Mouse (Mus musculus) kidney, embryonic 16.5 days (tissue): Measurements from ENCODE around the gene Hexim1. TPM values are rescaled to one million over a fixed set of nuclear protein-coding genes. Genes with fewer than 3 reads are reported as not detected.

Experiments used
- ATAC-seq: fragments of 200-750 bp; cut with Nextera tagmentation; 2 replicates; pipeline ENCODE4 v1.8.0; 2017; ENCODE audit warnings: moderate TSS enrichment; ENCODE audit not compliant: low FRiP score, low TSS enrichment
- H3K27ac ChIP-seq: fragments of 300-500 bp; sonication (generic); 2 replicates; pipeline ENCODE4 v1.5.1; 2014; ENCODE audit warnings: low read length
- H3K27me3 ChIP-seq: fragments of 300-500 bp; sonication (generic); 2 replicates; pipeline ENCODE4 v1.6.1; 2014; ENCODE audit warnings: low read length, control low read depth, mixed read lengths; ENCODE audit not compliant: insufficient read depth
- H3K36me3 ChIP-seq: fragments of 300-500 bp; sonication (generic); 2 replicates; pipeline ENCODE4 v1.6.1; 2014; ENCODE audit warnings: low read length, control low read depth, mixed read lengths; ENCODE audit not compliant: insufficient read depth
- H3K4me1 ChIP-seq: fragments of 300-500 bp; sonication (generic); 2 replicates; pipeline ENCODE4 v1.6.1; 2014; ENCODE audit warnings: low read length, control low read depth, mixed read lengths; ENCODE audit not compliant: insufficient read depth
- H3K4me2 ChIP-seq: fragments of 300-500 bp; sonication (generic); replicated peaks from 2 replicates; pipeline ENCODE4 v1.6.1; 2014; ENCODE audit warnings: low read depth, low read length
- H3K4me3 ChIP-seq: fragments of 300-500 bp; sonication (generic); 2 replicates; pipeline ENCODE4 v1.5.1; 2014; ENCODE audit warnings: mild to moderate bottlenecking, low read length
- H3K9ac ChIP-seq: fragments of 300-500 bp; sonication (generic); replicated peaks from 2 replicates; pipeline ENCODE4 v1.6.1; 2014; ENCODE audit warnings: low read length
- H3K9me3 ChIP-seq: fragments of 300-500 bp; sonication (generic); 2 replicates; pipeline ENCODE4 v1.6.1; 2016; ENCODE audit warnings: low read length, control low read depth
- WGBS: fragments of 180-500 bp; shearing (Covaris S2); extraction: QIAGEN DNeasy Blood & Tissue Kit; methylation state at CpG from one replicate; pipeline ENCODE4 v1.1.7; 2014; 5-methylcytosine and 5-hydroxymethylcytosine counted together
- polyA plus RNA-seq: library from polyadenylated mRNA; unstranded; fragments of >200 nt; fragmentation: Nextera tagmentation; extraction: Ambion mirVana; gene quantifications from 2 replicates; pipeline ENCODE4 v1.2.1, GENCODE M21; 2015

Hexim1 gene
- polyA plus RNA-seq, 1 experiment from 2014 or later = 5.5 TPM

DNA sequence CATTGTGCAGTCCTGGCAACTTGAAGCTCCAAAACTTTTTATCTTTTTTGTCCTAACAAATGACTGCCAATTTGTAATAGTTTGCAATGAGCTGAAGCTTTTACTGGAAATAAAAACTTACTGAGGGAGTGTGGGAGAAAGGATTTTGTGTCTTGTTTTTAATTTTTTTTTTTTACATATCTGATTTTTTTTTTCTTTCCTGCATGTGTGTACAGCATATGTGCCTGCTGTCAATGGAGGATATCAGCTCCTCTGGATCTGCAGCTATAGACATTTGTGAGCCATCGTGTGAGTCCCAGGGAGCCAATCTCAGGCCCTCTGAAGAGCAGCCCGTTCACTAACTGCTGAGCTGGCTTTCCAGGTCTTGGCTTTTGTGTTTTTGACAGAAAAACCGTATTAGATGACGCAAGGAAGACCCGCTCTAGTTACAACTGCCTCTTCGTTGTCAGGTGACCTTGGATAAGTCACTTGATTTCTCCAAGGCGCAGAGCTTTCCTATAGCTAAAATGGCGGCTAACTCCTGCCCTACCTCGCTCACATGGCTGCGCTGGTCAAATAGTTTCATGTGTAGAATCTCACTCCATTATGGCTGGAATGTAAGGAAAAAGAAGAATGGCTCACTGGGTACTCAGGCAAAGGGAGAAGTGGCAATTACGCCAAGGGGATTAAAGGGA lies 1.6 kb upstream of the Hexim1 start:
- Histone ChIP-seq H3K27ac (peak overlapping the region; percentile 95; the same call in 1 of the 2 replicates), H3K36me3 (no peaks in the 10 kb centered on the region), H3K4me1 (peaks cover 33% of the 10 kb centered on the region), H3K4me3 (peak overlapping the region; percentile 74), H3K9ac (peak overlapping the region; percentile 94), H3K9me3 (no peaks in the 10 kb centered on the region), H3K27me3 (no peaks in the 10 kb centered on the region), H3K4me2 (peak overlapping the region; percentile 65)
- WGBS = 87% methylated on average over 11 of the region's 11 CpGs
- no peak for ATAC-seq

DNA sequence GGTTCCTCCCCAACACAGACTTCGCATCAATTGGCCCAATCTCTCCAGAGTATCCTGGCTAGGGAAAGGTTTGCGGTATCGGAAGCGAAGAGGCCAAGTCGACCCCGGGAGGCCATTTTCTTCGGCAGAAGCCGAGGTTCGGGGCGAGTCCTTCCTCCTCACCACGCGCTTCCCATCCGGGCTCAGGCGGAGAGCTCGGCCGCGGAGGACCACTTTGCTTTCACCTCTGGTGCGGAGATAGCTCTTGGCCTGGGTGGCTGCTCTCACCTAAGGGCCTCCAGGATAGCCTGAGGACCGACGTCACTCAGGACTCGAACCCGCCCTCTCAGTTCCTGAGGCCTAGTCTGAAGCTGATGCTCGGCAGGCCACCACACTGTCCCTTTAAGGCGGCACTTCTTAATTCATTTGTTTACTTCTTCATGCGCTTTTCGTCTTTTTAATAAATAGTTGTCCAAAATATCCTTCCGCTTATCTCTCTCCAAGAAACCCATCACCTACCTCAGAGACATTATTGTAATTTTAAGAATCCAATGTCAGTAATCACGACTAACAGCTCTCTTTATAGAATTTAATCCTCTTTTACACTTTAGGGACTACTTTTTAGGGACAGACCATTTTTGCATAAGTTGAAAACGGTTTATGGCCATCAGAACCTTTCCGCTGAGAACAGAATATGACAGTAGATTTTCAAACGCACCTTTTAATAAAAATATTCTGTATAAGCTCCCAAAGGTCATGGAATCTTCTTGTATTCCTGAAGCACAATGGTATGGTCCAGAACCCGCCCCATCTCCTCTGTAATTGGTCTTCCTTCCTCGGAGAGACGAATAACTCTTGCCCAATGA lies 646 bp upstream of the Hexim1 start:
- Histone ChIP-seq H3K36me3 (no peaks in the 10 kb centered on the region), H3K4me2 (peak overlapping the region; percentile 65), H3K9ac (peak overlapping the region; percentile 94), H3K4me1 (peaks cover 33% of the 10 kb centered on the region), H3K9me3 (no peaks in the 10 kb centered on the region), H3K4me3 (peak overlapping the region; percentile 74), H3K27me3 (no peaks in the 10 kb centered on the region), H3K27ac (peak overlapping the region; percentile 95)
- ATAC-seq = peak; percentile 79
- under 1% methylated on average over 34 of the region's 34 CpGs for WGBS

DNA sequence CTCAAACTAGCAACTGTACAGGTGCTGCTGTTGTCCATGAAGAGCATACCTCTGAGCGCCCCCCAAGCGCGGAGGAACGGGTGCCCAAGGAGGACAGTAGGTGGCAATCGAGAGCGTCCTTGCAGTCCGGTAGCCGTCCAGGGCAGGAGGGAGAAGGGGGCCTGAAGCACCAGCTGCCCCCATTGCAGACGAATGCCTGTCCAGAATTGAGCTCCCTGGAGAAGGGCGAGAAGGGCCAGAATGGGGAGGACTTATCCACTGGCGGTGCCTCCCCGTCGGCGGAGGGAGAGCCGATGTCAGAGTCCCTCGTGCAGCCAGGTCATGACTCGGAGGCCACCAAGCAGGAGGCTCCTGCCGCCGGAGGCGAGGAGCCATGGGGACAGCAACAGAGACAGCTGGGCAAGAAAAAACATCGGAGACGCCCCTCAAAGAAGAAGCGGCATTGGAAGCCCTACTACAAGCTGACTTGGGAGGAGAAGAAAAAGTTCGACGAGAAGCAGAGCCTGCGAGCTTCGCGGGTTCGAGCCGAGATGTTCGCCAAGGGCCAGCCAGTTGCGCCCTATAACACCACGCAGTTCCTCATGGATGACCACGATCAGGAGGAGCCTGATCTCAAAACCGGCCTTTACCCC lies 1.0 kb downstream of the Hexim1 start:
- Histone ChIP-seq H3K36me3 (no peaks in the 10 kb centered on the region), H3K27ac (peak overlapping the region; percentile 81), H3K4me3 (peak overlapping the region; percentile 83), H3K9ac (peak overlapping the region; percentile 90), H3K27me3 (no peaks in the 10 kb centered on the region), H3K4me2 (peak overlapping the region; percentile 90), H3K4me1 (peaks cover 23% of the 10 kb centered on the region), H3K9me3 (no peaks in the 10 kb centered on the region)
- under 1% methylated on average over 35 of the region's 35 CpGs for WGBS
- peak; percentile 43 for ATAC-seq

DNA sequence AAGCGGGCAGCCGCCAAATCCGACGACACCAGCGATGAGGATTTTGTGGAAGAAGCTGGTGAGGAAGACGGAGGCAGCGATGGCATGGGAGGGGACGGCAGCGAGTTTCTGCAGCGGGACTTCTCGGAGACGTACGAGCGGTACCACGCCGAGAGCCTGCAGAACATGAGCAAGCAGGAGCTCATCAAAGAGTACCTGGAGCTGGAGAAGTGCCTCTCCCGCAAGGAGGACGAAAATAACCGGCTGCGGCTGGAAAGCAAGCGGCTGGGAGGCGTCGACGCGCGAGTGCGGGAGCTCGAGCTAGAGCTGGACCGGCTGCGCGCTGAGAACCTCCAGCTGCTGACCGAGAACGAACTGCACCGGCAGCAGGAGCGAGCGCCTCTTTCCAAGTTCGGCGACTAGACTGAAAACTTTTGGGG lies 1.6 kb downstream of the Hexim1 start:
- H3K4me2 ChIP-seq = peak overlapping the region; percentile 90
- no peak for ATAC-seq

DNA sequence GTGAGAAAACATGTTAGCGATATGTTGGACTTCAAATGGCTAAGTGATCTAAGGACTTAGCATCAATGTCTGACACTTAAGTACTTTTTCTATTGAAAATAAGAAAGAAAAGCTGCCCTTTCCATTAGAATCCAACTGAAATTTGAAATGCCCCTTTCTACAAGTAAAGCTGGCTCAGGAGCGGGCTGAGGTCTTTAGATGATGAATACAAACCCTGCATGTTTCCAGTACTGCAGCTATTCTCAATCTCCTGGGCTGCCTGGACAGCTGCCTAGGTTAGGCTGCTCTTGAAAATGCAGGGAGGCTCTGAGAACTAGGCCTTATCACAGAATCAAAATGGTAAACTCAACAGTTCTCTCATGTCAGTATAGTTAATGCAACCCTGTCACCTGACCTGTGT lies 2.8 kb downstream of the Hexim1 start:
- no peak overlapping the region for H3K9ac ChIP-seq
- peak overlapping the region; percentile 90 for H3K4me2 ChIP-seq
- 93% methylated on average over 2 of the region's 2 CpGs for WGBS
- ATAC-seq = no peak
- H3K9me3 ChIP-seq = no peaks in the 10 kb centered on the region
- peaks cover 15% of the 10 kb centered on the region for H3K4me1 ChIP-seq
- no peak overlapping the region for H3K27ac ChIP-seq
- H3K4me3 ChIP-seq = peak overlapping the region; percentile 83; the same call in 1 of the 2 replicates
- no peaks in the 10 kb centered on the region for H3K27me3 ChIP-seq
- no peaks in the 10 kb centered on the region for H3K36me3 ChIP-seq

More for the DNA sequence above, 1.6 kb downstream of the Hexim1 start:
- WGBS = under 1% methylated on average over 38 of the region's 38 CpGs
- Histone ChIP-seq H3K4me1 (peaks cover 18% of the 10 kb centered on the region), H3K9me3 (no peaks in the 10 kb centered on the region), H3K4me3 (peak overlapping the region; percentile 83), H3K9ac (peak overlapping the region; percentile 90), H3K27ac (peak overlapping the region; percentile 81), H3K36me3 (no peaks in the 10 kb centered on the region), H3K27me3 (no peaks in the 10 kb centered on the region)

DNA sequence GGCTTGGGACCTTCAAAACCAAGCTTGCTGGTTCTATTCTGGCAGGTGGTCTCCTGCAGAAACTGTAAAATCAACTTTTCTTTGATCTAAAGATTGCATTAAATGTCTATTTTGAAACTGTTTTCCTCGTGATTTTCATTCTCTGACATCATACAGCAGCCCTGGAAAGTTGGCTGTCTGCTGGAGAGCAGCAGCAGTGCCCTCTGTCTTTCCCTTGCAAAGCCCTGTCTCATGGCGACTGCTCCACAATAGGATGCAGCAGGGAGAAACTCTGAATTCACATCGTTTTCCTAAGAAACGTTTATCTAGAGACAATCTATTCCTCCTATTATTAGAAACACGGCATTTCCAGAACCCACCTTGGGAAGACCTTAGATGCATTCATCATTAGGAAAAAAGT lies 3.6 kb downstream of the Hexim1 start:
- no peak overlapping the region for H3K9ac ChIP-seq
- no peak for ATAC-seq
- 62% methylated on average over 5 of the region's 5 CpGs for WGBS

DNA sequence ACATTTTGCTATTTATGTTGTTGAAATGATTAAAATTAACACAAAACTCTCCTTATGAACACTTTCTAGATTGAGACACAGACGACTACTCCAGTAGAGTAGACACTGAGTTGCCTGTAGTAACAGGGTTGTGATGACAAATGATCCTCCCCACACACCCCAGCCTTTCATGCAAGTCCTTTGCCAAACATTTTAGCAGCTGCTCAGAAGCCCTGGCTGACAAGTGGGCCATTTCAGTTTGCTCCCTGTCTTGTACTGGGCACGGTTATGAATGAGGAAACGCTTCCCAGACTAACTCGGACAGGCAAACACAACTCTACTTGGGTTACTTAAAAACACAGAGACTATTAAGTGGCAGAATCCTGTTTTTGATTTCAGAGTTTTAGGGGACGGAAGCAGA lies 4.3 kb downstream of the Hexim1 start:
- Histone ChIP-seq H3K4me3 (no peak overlapping the region), H3K9ac (no peak overlapping the region), H3K27me3 (no peaks in the 10 kb centered on the region), H3K9me3 (no peaks in the 10 kb centered on the region), H3K4me2 (no peak overlapping the region), H3K27ac (no peak overlapping the region), H3K4me1 (peaks cover 10% of the 10 kb centered on the region), H3K36me3 (no peaks in the 10 kb centered on the region)
- ATAC-seq = no peak
- 56% methylated on average over 5 of the region's 5 CpGs for WGBS

More for the DNA sequence above, 3.6 kb downstream of the Hexim1 start:
- H3K4me3 ChIP-seq = no peak overlapping the region
- no peaks in the 10 kb centered on the region for H3K36me3 ChIP-seq
- H3K4me2 ChIP-seq = no peak overlapping the region
- peaks cover 12% of the 10 kb centered on the region for H3K4me1 ChIP-seq
- H3K27ac ChIP-seq = no peak overlapping the region
- no peaks in the 10 kb centered on the region for H3K9me3 ChIP-seq
- no peaks in the 10 kb centered on the region for H3K27me3 ChIP-seq

DNA sequence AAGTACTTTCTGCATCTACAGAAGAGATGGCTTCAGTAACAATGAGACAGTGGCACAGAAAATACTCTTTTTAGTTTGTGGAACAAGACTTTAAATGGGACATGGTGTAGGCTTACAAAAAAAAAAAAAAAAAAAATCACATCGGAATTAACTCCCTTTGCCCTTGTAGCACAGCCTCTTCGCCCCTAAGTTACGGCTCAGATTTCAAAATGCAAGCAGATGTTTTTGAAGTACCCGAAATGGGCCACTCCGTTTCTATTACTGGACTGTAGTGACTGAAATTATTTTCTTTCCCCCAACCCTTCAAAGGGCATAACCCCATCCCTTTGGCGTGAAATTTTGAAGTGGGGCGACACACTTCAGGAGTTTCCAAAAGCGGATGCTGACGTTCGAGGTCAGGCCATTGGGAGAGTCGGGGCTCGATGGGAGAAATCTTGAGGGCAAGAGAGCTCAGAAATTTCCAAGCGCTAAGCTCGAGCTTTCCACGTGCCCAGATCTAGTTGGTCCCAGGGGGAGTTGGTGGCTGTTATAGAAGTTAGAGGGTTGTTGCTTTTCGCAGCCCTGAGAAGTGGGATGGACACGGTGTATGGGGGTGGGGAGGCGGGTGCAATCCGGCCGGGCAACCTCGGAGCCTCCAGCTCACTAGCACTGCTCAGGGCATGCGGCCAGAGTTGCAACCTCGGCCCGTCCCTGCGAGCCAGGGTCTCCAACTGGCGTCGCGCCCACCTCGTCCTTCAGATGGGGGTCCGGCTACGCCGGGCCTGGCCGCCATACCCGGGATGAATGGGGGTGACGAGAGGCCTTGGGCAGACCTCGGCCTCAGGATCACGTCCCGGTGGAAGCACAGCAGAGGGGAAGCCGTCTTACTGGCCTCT lies 15.9 kb downstream of the Hexim1 start, which contains the start of gene Hexim2:
TSS of gene Hexim2 (plus strand) at position 729 of the 875 bp plus-strand sequence.
- Histone ChIP-seq H3K4me2 (peak within 1 kb of the TSS; percentile 72), H3K4me1 (peaks cover 24% of the 10 kb centered on the region), H3K9me3 (no peaks in the 10 kb centered on the region), H3K27me3 (no peaks in the 10 kb centered on the region), H3K9ac (peak within 1 kb of the TSS; percentile 100), H3K4me3 (peak within 1 kb of the TSS; percentile 88), H3K27ac (peak within 1 kb of the TSS; percentile 97), H3K36me3 (no peaks in the 10 kb centered on the region)
- peak; percentile 58 for ATAC-seq
- WGBS = under 1% methylated on average over 39 of the region's 39 CpGs
